Mouse (Mus musculus) stomach, postnatal 0 days (tissue): ENCODE results near the gene Ifi214.
"Not testable (repeated sequence)": the region's sequence is repeated elsewhere in the genome, so short reads cannot be mapped to it uniquely, and the experiment has no call there.

ENCODE experiments used
- CTCF ChIP-seq: IDR thresholded peaks from 2 replicates; pipeline ENCODE4 v1.5.1; 2016; ENCODE audit warnings: antibody characterized with exemption, low read depth, mild to moderate bottlenecking, moderate library complexity
- EP300 ChIP-seq: optimal IDR thresholded peaks from 2 replicates; pipeline ENCODE3; 2016; ENCODE audit warnings: antibody characterized with exemption

- not testable (repeated sequence) for TF ChIP-seq EP300, CTCF
Measured at GRCm38 (mm10) chr1:173480399-173481181, 55.2 kb downstream of the Ifi214 start.
